Mouse (Mus musculus) intestine, postnatal 0 days (tissue): ENCODE data around the gene Ifng. TPM values are rescaled to one million over a fixed set of nuclear protein-coding genes. Genes with fewer than 3 reads are reported as not detected.
"Not testable (repeated sequence)": the region's sequence is repeated elsewhere in the genome, so short reads cannot be mapped to it uniquely, and the experiment has no call there.

ENCODE experiments used
- ATAC-seq: fragments of 200-750 bp; cut with Nextera tagmentation; 2 replicates; pipeline ENCODE4 v1.8.0; 2017; ENCODE audit warnings: mild to moderate bottlenecking, moderate TSS enrichment, moderate library complexity
- H3K27ac ChIP-seq: fragments of 300-500 bp; sonication (generic); 2 replicates; pipeline ENCODE4 v1.5.1; 2014; ENCODE audit warnings: mild to moderate bottlenecking, low read depth, low read length, moderate library complexity
- H3K27me3 ChIP-seq: fragments of 300-500 bp; sonication (generic); replicated peaks from 2 replicates; pipeline ENCODE4 v1.6.1; 2014; ENCODE audit warnings: low read length, mixed read lengths; ENCODE audit not compliant: control insufficient read depth, insufficient read depth
- H3K36me3 ChIP-seq: fragments of 300-500 bp; sonication (generic); 2 replicates; pipeline ENCODE4 v1.6.1; 2014; ENCODE audit warnings: mild to moderate bottlenecking, moderate library complexity; ENCODE audit not compliant: control insufficient read depth, insufficient read depth
- H3K4me1 ChIP-seq: fragments of 300-500 bp; sonication (generic); replicated peaks from 2 replicates; pipeline ENCODE4 v1.6.1; 2014; ENCODE audit warnings: antibody characterized with exemption, low read length, mixed read lengths; ENCODE audit not compliant: control insufficient read depth, insufficient read depth
- H3K4me2 ChIP-seq: fragments of 300-500 bp; sonication (generic); replicated peaks from 2 replicates; pipeline ENCODE4 v1.6.1; 2014; ENCODE audit warnings: low read depth, mild to moderate bottlenecking, moderate library complexity
- H3K4me3 ChIP-seq: fragments of 300-500 bp; sonication (generic); 2 replicates; pipeline ENCODE4 v1.5.1; 2014; ENCODE audit warnings: low read depth, low read length
- H3K9ac ChIP-seq: fragments of 300-500 bp; sonication (generic); 2 replicates; pipeline ENCODE4 v1.6.1; 2014; ENCODE audit warnings: mild to moderate bottlenecking, low read depth, low read length
- H3K9me3 ChIP-seq: fragments of 300-500 bp; sonication (generic); 2 replicates; pipeline ENCODE4 v1.6.1; 2016; ENCODE audit warnings: mixed run types; ENCODE audit not compliant: control insufficient read depth
- CTCF ChIP-seq: sonication (generic); IDR thresholded peaks from 2 replicates; pipeline ENCODE4 v1.5.1; 2016; ENCODE audit warnings: low read depth, mild to moderate bottlenecking, control low read depth, antibody characterized with exemption, moderate library complexity
- WGBS: fragments of 180-500 bp; shearing (Covaris S2); extraction: QIAGEN DNeasy Blood & Tissue Kit; methylation state at CpG from one replicate; pipeline ENCODE4 v1.1.7; 2014; 5-methylcytosine and 5-hydroxymethylcytosine counted together
- polyA plus RNA-seq: library from polyadenylated mRNA; unstranded; fragments of >200 nt; fragmentation: Nextera tagmentation; extraction: Ambion mirVana; gene quantifications from 2 replicates; pipeline ENCODE4 v1.2.1, GENCODE M21; 2015

Ifng gene
- polyA plus RNA-seq, 1 experiment from 2014 or later, result not detected

GRCm38 (mm10) chr10:118451747-118452146 is 10.9 kb downstream of the Ifng start:
- 78% methylated on average over 2 of the region's 2 CpGs for WGBS
- Histone ChIP-seq H3K27me3 (no peaks in the 10 kb centered on the region), H3K4me3 (no peak overlapping the region), H3K27ac (no peak overlapping the region), H3K36me3 (no peaks in the 10 kb centered on the region), H3K9me3 (no peaks in the 10 kb centered on the region), H3K4me2 (no peak overlapping the region), H3K9ac (no peak overlapping the region), H3K4me1 (no peaks in the 10 kb centered on the region)
- no peak for TF ChIP-seq CTCF
- no peak for ATAC-seq

GRCm38 (mm10) chr10:118458729-118459128 is 17.9 kb downstream of the Ifng start:
- no peaks in the 10 kb centered on the region for H3K9me3 ChIP-seq
- no peak for ATAC-seq
- H3K27me3 ChIP-seq, result no peaks in the 10 kb centered on the region
- H3K4me2 ChIP-seq, result no peak overlapping the region
- no peaks in the 10 kb centered on the region for H3K4me1 ChIP-seq
- H3K9ac ChIP-seq, result no peak overlapping the region
- WGBS, result 87% methylated on average over 4 of the region's 4 CpGs
- no peak overlapping the region for H3K27ac ChIP-seq
- no peak overlapping the region for H3K4me3 ChIP-seq
- TF ChIP-seq CTCF, result no peak
- no peaks in the 10 kb centered on the region for H3K36me3 ChIP-seq

GRCm38 (mm10) chr10:118461126-118461767 is 20.4 kb downstream of the Ifng start:
- no peak overlapping the region for H3K9ac ChIP-seq
- no peaks in the 10 kb centered on the region for H3K27me3 ChIP-seq
- no peak overlapping the region for H3K27ac ChIP-seq
- H3K4me3 ChIP-seq, result no peak overlapping the region
- WGBS, result 72% methylated on average over 6 of the region's 6 CpGs
- no peak for ATAC-seq
- no peak for TF ChIP-seq CTCF
- H3K4me1 ChIP-seq, result no peaks in the 10 kb centered on the region
- no peak overlapping the region for H3K4me2 ChIP-seq
- H3K36me3 ChIP-seq, result no peaks in the 10 kb centered on the region
- 0 out of 2 replicates have a peak, but pooled peaks cover 4% of the 10 kb centered on the region for H3K9me3 ChIP-seq

- no peak for TF ChIP-seq CTCF
- 54% methylated on average over 6 of the region's 6 CpGs for WGBS
- Histone ChIP-seq H3K36me3 (no peaks in the 10 kb centered on the region), H3K27me3 (no peaks in the 10 kb centered on the region), H3K9me3 (0 out of 2 replicates have a peak, but pooled peaks cover 4% of the 10 kb centered on the region), H3K9ac (no peak overlapping the region), H3K4me2 (no peak overlapping the region), H3K4me3 (no peak overlapping the region), H3K4me1 (no peaks in the 10 kb centered on the region), H3K27ac (no peak overlapping the region)
- no peak for ATAC-seq
These were observed 25.6 kb downstream of the Ifng start for GRCm38 (mm10) chr10:118466481-118466880.

GRCm38 (mm10) chr10:118469047-118469446 is 28.2 kb downstream of the Ifng start:
- WGBS, result 81% methylated on average over 3 of the region's 3 CpGs
- ATAC-seq, result no peak

DNA sequence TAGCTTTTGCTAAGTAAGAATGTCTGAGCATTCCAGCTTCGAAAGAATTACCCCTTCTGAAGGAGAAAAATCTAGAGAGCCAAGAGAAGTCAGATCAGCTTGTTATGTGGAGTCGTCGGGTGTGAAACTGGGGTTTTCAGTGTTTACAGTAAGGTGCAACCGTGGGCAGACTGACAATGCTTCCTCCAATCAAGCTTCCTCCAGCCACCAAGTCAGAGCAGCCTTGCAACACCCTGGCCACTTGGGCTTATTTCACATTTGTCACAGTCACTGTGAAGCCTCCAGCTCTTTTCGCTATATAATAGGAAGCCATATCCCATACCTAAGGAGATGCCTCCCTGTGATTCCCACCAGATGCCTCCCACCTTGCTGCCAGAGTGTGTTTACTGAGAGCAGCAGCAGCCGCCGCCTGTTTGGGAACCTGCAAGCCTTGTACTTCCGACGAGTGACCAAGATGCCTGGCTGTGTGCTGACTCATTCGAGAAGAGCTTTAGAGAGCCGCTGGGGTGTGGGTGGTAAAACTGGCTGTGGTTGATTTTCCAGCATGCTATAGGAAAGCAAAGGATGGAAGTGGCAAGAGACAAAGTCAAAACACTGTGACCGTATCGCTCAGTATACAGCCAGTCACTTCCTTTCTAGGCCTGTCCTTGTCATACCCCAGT is 29.6 kb downstream of the Ifng start:
- Histone ChIP-seq H3K9me3 (no peaks in the 10 kb centered on the region), H3K9ac (no peak overlapping the region), H3K36me3 (no peaks in the 10 kb centered on the region), H3K4me1 (no peaks in the 10 kb centered on the region), H3K4me2 (no peak overlapping the region), H3K27ac (no peak overlapping the region), H3K27me3 (no peaks in the 10 kb centered on the region), H3K4me3 (no peak overlapping the region)
- no peak for TF ChIP-seq CTCF
- no peak for ATAC-seq
- WGBS, result 43% methylated on average over 13 of the region's 13 CpGs

More at GRCm38 (mm10) chr10:118469047-118469446, 28.2 kb downstream of the Ifng start:
- no peak for TF ChIP-seq CTCF
- Histone ChIP-seq H3K9me3 (0 out of 2 replicates have a peak, but pooled peaks cover 2% of the 10 kb centered on the region), H3K4me1 (no peaks in the 10 kb centered on the region), H3K27ac (no peak overlapping the region), H3K36me3 (no peaks in the 10 kb centered on the region), H3K4me3 (no peak overlapping the region), H3K4me2 (no peak overlapping the region), H3K27me3 (no peaks in the 10 kb centered on the region), H3K9ac (no peak overlapping the region)

GRCm38 (mm10) chr10:118472846-118473245 is 32.0 kb downstream of the Ifng start:
- H3K36me3 ChIP-seq, ATAC-seq, H3K4me1 ChIP-seq, H3K4me2 ChIP-seq, H3K27ac ChIP-seq, H3K9me3 ChIP-seq, H3K9ac ChIP-seq, H3K27me3 ChIP-seq, H3K4me3 ChIP-seq: not testable (repeated sequence)
- 59% methylated on average over 1 of the region's 1 CpGs for WGBS
